Mouse (Mus musculus) forebrain, postnatal 0 days (tissue): ENCODE measurements around the gene Wbp2. TPM values are rescaled to one million over a fixed set of nuclear protein-coding genes. Genes with fewer than 3 reads are reported as not detected.
"Not testable (repeated sequence)": the region's sequence is repeated elsewhere in the genome, so short reads cannot be mapped to it uniquely, and the experiment has no call there.

Source experiments
- ATAC-seq: fragments of 200-750 bp; cut with Nextera tagmentation; 2 replicates; pipeline ENCODE4 v1.8.0; 2017; ENCODE audit warnings: mild to moderate bottlenecking, moderate library complexity
- DNase-seq: peaks from one replicate; pipeline ENCODE4 v3.0.0-alpha.2; 2015
- H3K27ac ChIP-seq: fragments of 300-500 bp; sonication (generic); 2 replicates; pipeline ENCODE4 v1.5.1; 2014; ENCODE audit warnings: low read depth, mild to moderate bottlenecking, antibody characterized with exemption, low read length, moderate library complexity, mixed read lengths
- H3K27me3 ChIP-seq: fragments of 300-500 bp; sonication (generic); 2 replicates; pipeline ENCODE4 v1.6.1; 2014; ENCODE audit warnings: mild to moderate bottlenecking, low read length, mixed read lengths; ENCODE audit not compliant: insufficient read depth
- H3K36me3 ChIP-seq: fragments of 300-500 bp; sonication (generic); 2 replicates; pipeline ENCODE4 v1.6.1; 2014; ENCODE audit warnings: mild to moderate bottlenecking, moderate library complexity; ENCODE audit not compliant: insufficient read depth
- H3K4me1 ChIP-seq: fragments of 300-500 bp; sonication (generic); 2 replicates; pipeline ENCODE4 v1.6.1; 2014; ENCODE audit warnings: antibody characterized with exemption; ENCODE audit not compliant: insufficient read depth
- H3K4me2 ChIP-seq: fragments of 300-500 bp; sonication (generic); 2 replicates; pipeline ENCODE4 v1.6.1; 2014; ENCODE audit warnings: low read depth, mild to moderate bottlenecking, moderate library complexity
- H3K4me3 ChIP-seq: fragments of 300-500 bp; sonication (generic); 2 replicates; pipeline ENCODE4 v1.5.1; 2014; ENCODE audit warnings: low read depth, low read length, mixed read lengths
- H3K9ac ChIP-seq: fragments of 300-500 bp; sonication (generic); 2 replicates; pipeline ENCODE4 v1.6.1; 2014; ENCODE audit warnings: mild to moderate bottlenecking
- H3K9me3 ChIP-seq: fragments of 300-500 bp; sonication (generic); 2 replicates; pipeline ENCODE4 v1.6.1; 2016; ENCODE audit warnings: low read length
- CTCF ChIP-seq: sonication (generic); IDR thresholded peaks from 2 replicates; pipeline ENCODE4 v1.5.1; 2016; ENCODE audit warnings: antibody characterized with exemption, control low read depth, low read depth
- WGBS: fragments of 180-500 bp; shearing (Covaris S2); extraction: QIAGEN DNeasy Blood & Tissue Kit; methylation state at CpG from one replicate; pipeline ENCODE4 v1.1.7; 2014; 5-methylcytosine and 5-hydroxymethylcytosine counted together
- polyA plus RNA-seq: library from polyadenylated mRNA; unstranded; fragments of >200 nt; fragmentation: Nextera tagmentation; extraction: Ambion mirVana; gene quantifications from 2 replicates; pipeline ENCODE4 v1.2.1, GENCODE M21; 2015
- total RNA-seq: library from RNA; depleted of rRNA; stranded (reverse); fragments of >200 nt; gene quantifications from 2 replicates; pipeline ENCODE4 v1.2.3, GENCODE M21; 2014

The Wbp2 gene
- total and polyA plus RNA-seq, 2 experiments from 2014 or later, result 130 to 281 TPM

DNA sequence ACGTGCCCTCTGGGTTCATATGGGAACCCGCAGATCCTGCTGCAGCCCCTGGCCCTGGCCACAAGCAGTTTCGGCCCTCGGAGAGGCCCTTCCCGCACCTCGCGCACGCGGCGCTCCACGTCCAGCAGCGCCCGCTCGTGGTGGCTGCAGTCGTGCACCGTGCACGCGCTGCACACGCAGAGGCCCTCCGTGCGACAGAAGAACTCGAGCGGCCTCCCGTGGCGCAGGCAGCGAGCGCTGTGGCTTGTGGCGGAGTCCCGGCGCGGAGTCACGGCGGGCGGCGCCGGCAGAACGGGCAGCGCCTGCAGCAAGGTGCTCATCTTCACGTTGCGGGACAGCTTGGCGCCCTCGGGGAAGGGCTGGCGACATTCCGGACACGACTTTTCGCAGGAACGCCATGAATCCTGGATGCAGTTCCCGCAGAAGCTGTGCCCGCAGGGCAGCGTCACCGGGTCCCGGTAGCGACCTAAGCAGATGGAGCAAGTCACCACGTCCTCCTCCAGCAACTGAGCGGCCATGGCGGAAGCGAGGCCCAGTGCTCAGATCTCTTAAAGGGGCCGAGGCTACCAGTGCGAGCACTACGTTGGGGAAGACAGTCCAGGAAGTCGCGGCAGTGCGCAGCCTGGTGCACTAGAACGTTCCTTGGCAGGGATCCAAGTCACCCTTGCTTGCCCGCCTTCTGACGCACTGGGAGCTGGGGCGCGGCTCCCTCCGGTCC, 43.9 kb upstream of the Wbp2 start, which contains the start of gene Trim65:
Trim65 (minus strand) TSS at position 641 of the 718 bp plus-strand sequence.
- DNase-seq, result peak; percentile 95

GRCm38 (mm10) chr11:116129993-116130487, 43.2 kb upstream of the Wbp2 start:
- H3K27ac ChIP-seq, result peak overlapping the region; percentile 94
- no peaks in the 10 kb centered on the region for H3K9me3 ChIP-seq
- H3K4me1 ChIP-seq, result 0 out of 2 replicates have a peak, but pooled peaks cover 4% of the 10 kb centered on the region
- WGBS, result 33% methylated on average over 8 of the region's 8 CpGs
- H3K9ac ChIP-seq, result peak overlapping the region; percentile 71
- ATAC-seq (peak; percentile 55), DNase-seq (no peak)
- no peaks in the 10 kb centered on the region for H3K27me3 ChIP-seq
- peaks cover 24% of the 10 kb centered on the region for H3K36me3 ChIP-seq
- H3K4me3 ChIP-seq, result peak overlapping the region; percentile 52
- no peak for TF ChIP-seq CTCF
- peak overlapping the region; percentile 67 for H3K4me2 ChIP-seq

More for the DNA sequence above, 43.9 kb upstream of the Wbp2 start, which contains the start of gene Trim65:
- TF ChIP-seq CTCF, result peak; percentile 99
- peak within 1 kb of the TSS; percentile 52 for H3K4me3 ChIP-seq
- WGBS, result 2% methylated on average over 69 of the region's 69 CpGs
- no peaks in the 10 kb centered on the region for H3K27me3 ChIP-seq
- no peaks in the 10 kb centered on the region for H3K9me3 ChIP-seq
- H3K27ac ChIP-seq, result peak within 1 kb of the TSS; percentile 94
- peak within 1 kb of the TSS; percentile 67 for H3K4me2 ChIP-seq
- H3K9ac ChIP-seq, result peak within 1 kb of the TSS; percentile 71
- 0 out of 2 replicates have a peak, but pooled peaks cover 4% of the 10 kb centered on the region for H3K4me1 ChIP-seq
- peaks cover 24% of the 10 kb centered on the region for H3K36me3 ChIP-seq
- ATAC-seq, result peak; percentile 94

- DNase-seq (no peak), ATAC-seq (no peak)
- no peak overlapping the region for H3K27ac ChIP-seq
- no peaks in the 10 kb centered on the region for H3K27me3 ChIP-seq
- H3K4me1 ChIP-seq, result 0 out of 2 replicates have a peak, but pooled peaks cover 4% of the 10 kb centered on the region
- H3K36me3 ChIP-seq, result peaks cover 16% of the 10 kb centered on the region
- TF ChIP-seq CTCF, result no peak
- H3K4me2 ChIP-seq, result 0 out of 2 replicates have a peak overlapping the region, but pooled peaks have one; percentile 67
- H3K4me3 ChIP-seq, result no peak overlapping the region
- peak overlapping the region; percentile 14; the same call in 1 of the 2 replicates for H3K9ac ChIP-seq
- H3K9me3 ChIP-seq, result no peaks in the 10 kb centered on the region
- 85% methylated on average over 9 of the region's 9 CpGs for WGBS
These were observed 42.4 kb upstream of the Wbp2 start for GRCm38 (mm10) chr11:116129091-116129790.

GRCm38 (mm10) chr11:116127986-116128385, 41.2 kb upstream of the Wbp2 start:
- H3K27ac ChIP-seq, result no peak overlapping the region
- H3K36me3 ChIP-seq, result peaks cover 5% of the 10 kb centered on the region; the same call in 1 of the 2 replicates
- DNase-seq, result no peak
- no peaks in the 10 kb centered on the region for H3K9me3 ChIP-seq
- 0 out of 2 replicates have a peak, but pooled peaks cover 4% of the 10 kb centered on the region for H3K4me1 ChIP-seq
- no peak for TF ChIP-seq CTCF
- WGBS, result 74% methylated on average over 9 of the region's 9 CpGs
- H3K4me2 ChIP-seq, result no peak overlapping the region
- ATAC-seq, result no peak
- no peak overlapping the region for H3K4me3 ChIP-seq
- no peak overlapping the region for H3K9ac ChIP-seq
- no peaks in the 10 kb centered on the region for H3K27me3 ChIP-seq

- H3K4me3 ChIP-seq, result no peak within 1 kb of the TSS
- no peak for TF ChIP-seq CTCF
- no peak within 1 kb of the TSS for H3K9ac ChIP-seq
- peaks cover 5% of the 10 kb centered on the region; the same call in 1 of the 2 replicates for H3K36me3 ChIP-seq
- H3K4me1 ChIP-seq, result 0 out of 2 replicates have a peak, but pooled peaks cover 4% of the 10 kb centered on the region
- ATAC-seq (no peak), DNase-seq (no peak)
- no peak within 1 kb of the TSS for H3K4me2 ChIP-seq
- no peaks in the 10 kb centered on the region for H3K27me3 ChIP-seq
- H3K9me3 ChIP-seq, result no peaks in the 10 kb centered on the region
- 28% methylated on average over 23 of the region's 23 CpGs for WGBS
- H3K27ac ChIP-seq, result no peak within 1 kb of the TSS
These were observed 40.6 kb upstream of the Wbp2 start, which contains the start of gene Trim47 for GRCm38 (mm10) chr11:116127156-116127980. Gene Trim47, minus strand, starts transcription at chr11:116127210.

DNA sequence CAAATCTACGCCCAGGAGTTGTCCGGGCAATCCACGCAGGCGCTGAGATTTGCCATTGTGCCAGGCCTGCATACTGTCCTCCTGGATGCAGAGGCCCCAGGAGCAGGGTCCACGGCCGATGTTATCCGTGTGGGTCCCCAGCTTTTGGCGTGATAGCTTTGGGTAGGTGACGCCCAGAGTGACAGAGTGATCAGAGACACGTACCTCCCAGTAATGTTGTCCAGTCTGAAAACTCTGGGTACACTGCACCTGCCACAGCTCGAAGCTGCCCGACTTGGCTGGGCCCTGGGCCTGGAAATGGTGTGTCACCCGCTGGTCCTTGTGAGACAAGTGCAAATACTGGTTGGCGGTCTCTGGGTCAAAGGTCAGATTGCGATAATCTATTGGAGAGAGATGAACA, 39.5 kb upstream of the Wbp2 start:
- H3K9me3 ChIP-seq, result no peaks in the 10 kb centered on the region
- no peaks in the 10 kb centered on the region for H3K27me3 ChIP-seq
- 0 out of 2 replicates have a peak, but pooled peaks cover 4% of the 10 kb centered on the region for H3K4me1 ChIP-seq
- DNase-seq (no peak), ATAC-seq (no peak)
- peaks cover 5% of the 10 kb centered on the region; the same call in 1 of the 2 replicates for H3K36me3 ChIP-seq
- no peak for TF ChIP-seq CTCF
- no peak overlapping the region for H3K9ac ChIP-seq
- 95% methylated on average over 15 of the region's 15 CpGs for WGBS
- no peak overlapping the region for H3K4me3 ChIP-seq
- H3K27ac ChIP-seq, result no peak overlapping the region
- H3K4me2 ChIP-seq, result no peak overlapping the region

DNA sequence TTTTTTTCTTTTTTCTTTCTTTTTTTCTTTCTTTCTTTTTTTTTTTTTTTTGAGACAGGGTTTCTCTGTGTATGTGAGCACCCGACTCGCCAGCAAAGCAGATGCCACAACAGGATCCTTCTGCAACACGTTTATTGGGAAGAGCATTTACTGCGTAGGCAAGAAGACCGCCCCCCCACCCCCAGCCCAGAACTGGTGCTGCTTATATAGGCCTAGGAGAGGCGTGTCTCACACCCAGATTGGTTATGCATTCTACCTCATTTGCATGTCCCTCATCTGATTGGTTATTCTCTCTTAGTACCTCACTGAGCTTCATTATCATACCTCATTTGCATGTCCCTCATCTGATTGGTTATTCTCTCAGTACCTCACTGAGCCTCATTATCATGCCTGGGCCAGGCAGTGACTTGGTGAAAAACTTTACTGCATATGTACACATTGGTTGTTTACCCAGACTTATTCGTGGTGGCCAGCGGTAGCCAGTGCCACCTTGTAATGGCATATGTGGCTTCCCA, 35.0 kb upstream of the Wbp2 start:
- not testable (repeated sequence) for ATAC-seq, DNase-seq
- WGBS, result 87% methylated on average over 8 of the region's 8 CpGs

More for the DNA sequence above, 35.0 kb upstream of the Wbp2 start:
- not testable (repeated sequence) for H3K27me3 ChIP-seq, H3K9me3 ChIP-seq, H3K4me3 ChIP-seq, H3K27ac ChIP-seq, H3K4me2 ChIP-seq, H3K9ac ChIP-seq, H3K4me1 ChIP-seq, H3K36me3 ChIP-seq
